Mouse (Mus musculus): ENCODE results near the gene Dedd2. TPM values are rescaled to one million over a fixed set of nuclear protein-coding genes. Genes with fewer than 3 reads are reported as not detected.

The Dedd2 gene
- polyA plus RNA-seq, 1 experiment from 2014 or later, result 5.2 TPM

GRCm38 (mm10) chr7:25217653-25218395 is 2.6 kb downstream of the Dedd2 start:
- WGBS, result 48% methylated on average over 12 of the region's 12 CpGs
- Histone ChIP-seq H3K4me3 (ENCODE audit: low read depth, low read length) (peak overlapping the region; percentile 65), H3K9me3 (ENCODE audit: low read depth, low read length) (no peaks in the 10 kb centered on the region), H3K27me3 (ENCODE audit: insufficient read depth, low read length) (no peaks in the 10 kb centered on the region), H3K27ac (ENCODE audit: low read depth) (no peak overlapping the region), H3K9ac (no peak overlapping the region), H3K36me3 (ENCODE audit: insufficient read depth) (peaks cover 5% of the 10 kb centered on the region; the same call in 1 of the 2 replicates), H3K4me1 (ENCODE audit: insufficient read depth) (peaks cover 11% of the 10 kb centered on the region), H3K4me2 (peak overlapping the region; percentile 71)
- DNase-seq (no peak), ATAC-seq (ENCODE audit: insufficient read depth) (no peak)
- TF ChIP-seq CTCF (IDR thresholded peaks at IDR 0.05; ENCODE audit: low read depth), result no peak

GRCm38 (mm10) chr7:25214172-25214571 is 6.2 kb downstream of the Dedd2 start:
- Histone ChIP-seq H3K27ac (ENCODE audit: low read depth) (no peak overlapping the region), H3K9ac (no peak overlapping the region), H3K4me1 (ENCODE audit: insufficient read depth) (no peaks in the 10 kb centered on the region), H3K4me2 (no peak overlapping the region), H3K9me3 (ENCODE audit: low read depth, low read length) (no peaks in the 10 kb centered on the region), H3K4me3 (ENCODE audit: low read depth, low read length) (no peak overlapping the region), H3K27me3 (ENCODE audit: insufficient read depth, low read length) (no peaks in the 10 kb centered on the region), H3K36me3 (ENCODE audit: insufficient read depth) (peaks cover 5% of the 10 kb centered on the region; the same call in 1 of the 2 replicates)
- 90% methylated on average over 2 of the region's 2 CpGs for WGBS
- DNase-seq (no peak), ATAC-seq (ENCODE audit: insufficient read depth) (no peak)
- no peak for TF ChIP-seq CTCF (IDR thresholded peaks at IDR 0.05; ENCODE audit: low read depth)

- TF ChIP-seq CTCF (IDR thresholded peaks at IDR 0.05; ENCODE audit: low read depth), result no peak
- no peak overlapping the region for H3K9ac ChIP-seq
- no peaks in the 10 kb centered on the region for H3K27me3 ChIP-seq (ENCODE audit: insufficient read depth, low read length)
- no peak overlapping the region for H3K4me3 ChIP-seq (ENCODE audit: low read depth, low read length)
- DNase-seq (no peak), ATAC-seq (ENCODE audit: insufficient read depth) (no peak)
- WGBS, result 57% methylated on average over 3 of the region's 3 CpGs
- H3K36me3 ChIP-seq (ENCODE audit: insufficient read depth), result peaks cover 5% of the 10 kb centered on the region; the same call in 1 of the 2 replicates
- H3K4me1 ChIP-seq (ENCODE audit: insufficient read depth), result no peaks in the 10 kb centered on the region
- no peaks in the 10 kb centered on the region for H3K9me3 ChIP-seq (ENCODE audit: low read depth, low read length)
- no peak overlapping the region for H3K4me2 ChIP-seq
- H3K27ac ChIP-seq (ENCODE audit: low read depth), result no peak overlapping the region
Measured at GRCm38 (mm10) chr7:25213099-25213498, 7.3 kb downstream of the Dedd2 start.

DNA sequence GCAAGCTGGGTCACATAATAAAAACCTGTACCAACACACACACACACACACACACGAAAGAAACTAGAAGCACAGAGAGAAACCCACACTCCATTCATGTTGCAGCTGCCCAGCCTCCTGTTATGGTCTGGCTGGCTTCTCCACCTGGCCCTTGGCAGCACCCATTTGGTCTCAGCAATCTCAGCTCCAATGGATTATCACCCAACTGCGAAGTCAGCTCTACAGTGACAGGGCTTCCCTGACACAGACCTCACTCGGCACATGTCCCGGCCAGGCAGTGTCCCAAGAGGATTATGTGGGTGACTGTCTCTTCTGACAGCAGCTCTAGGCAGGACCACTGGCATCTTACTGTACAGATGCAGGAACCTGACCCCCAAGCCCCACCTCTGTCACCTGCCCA is 9.9 kb downstream of the Dedd2 start:
- Histone ChIP-seq H3K9ac (no peak overlapping the region), H3K27ac (ENCODE audit: low read depth) (no peak overlapping the region), H3K9me3 (ENCODE audit: low read depth, low read length) (no peaks in the 10 kb centered on the region), H3K4me1 (ENCODE audit: insufficient read depth) (no peaks in the 10 kb centered on the region), H3K27me3 (ENCODE audit: insufficient read depth, low read length) (no peaks in the 10 kb centered on the region), H3K36me3 (ENCODE audit: insufficient read depth) (peaks cover 9% of the 10 kb centered on the region; the same call in 1 of the 2 replicates), H3K4me2 (no peak overlapping the region), H3K4me3 (ENCODE audit: low read depth, low read length) (no peak overlapping the region)
- WGBS, result 79% methylated on average over 4 of the region's 4 CpGs
- no peak for ATAC-seq (ENCODE audit: insufficient read depth)
- TF ChIP-seq CTCF (IDR thresholded peaks at IDR 0.05; ENCODE audit: low read depth), result no peak
- DNase-seq, result no peak

DNA sequence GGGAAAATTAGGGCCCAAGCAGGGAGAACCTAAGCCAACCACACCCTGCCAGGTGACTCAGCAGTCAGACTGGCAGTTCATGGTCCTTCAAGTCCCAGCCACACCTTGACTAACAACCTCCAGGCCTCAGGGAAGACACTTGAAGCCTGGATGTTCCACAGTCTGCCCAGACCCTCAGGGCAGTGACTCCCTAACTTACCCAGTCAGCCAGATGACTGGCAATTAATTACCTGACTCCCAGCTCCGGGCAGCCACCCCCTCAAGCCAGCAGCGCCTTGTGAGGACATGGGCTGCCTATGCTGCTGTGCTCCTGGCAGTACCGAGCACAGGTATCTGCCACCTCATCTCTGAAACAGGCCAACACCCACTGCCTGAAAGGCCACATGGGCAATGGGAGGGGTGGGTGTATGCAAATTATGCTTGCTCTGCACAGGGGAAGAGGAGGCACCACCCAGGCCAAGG is 11.2 kb downstream of the Dedd2 start:
- H3K9ac ChIP-seq, result no peak overlapping the region
- H3K36me3 ChIP-seq (ENCODE audit: insufficient read depth), result 0 out of 2 replicates have a peak, but pooled peaks cover 4% of the 10 kb centered on the region
- ATAC-seq (ENCODE audit: insufficient read depth) (no peak), DNase-seq (no peak)
- H3K9me3 ChIP-seq (ENCODE audit: low read depth, low read length), result no peaks in the 10 kb centered on the region
- H3K27me3 ChIP-seq (ENCODE audit: insufficient read depth, low read length), result no peaks in the 10 kb centered on the region
- no peak overlapping the region for H3K4me3 ChIP-seq (ENCODE audit: low read depth, low read length)
- no peak for TF ChIP-seq CTCF (IDR thresholded peaks at IDR 0.05; ENCODE audit: low read depth)
- H3K4me2 ChIP-seq, result no peak overlapping the region
- 59% methylated on average over 3 of the region's 3 CpGs for WGBS
- no peaks in the 10 kb centered on the region for H3K4me1 ChIP-seq (ENCODE audit: insufficient read depth)
- H3K27ac ChIP-seq (ENCODE audit: low read depth), result no peak overlapping the region

DNA sequence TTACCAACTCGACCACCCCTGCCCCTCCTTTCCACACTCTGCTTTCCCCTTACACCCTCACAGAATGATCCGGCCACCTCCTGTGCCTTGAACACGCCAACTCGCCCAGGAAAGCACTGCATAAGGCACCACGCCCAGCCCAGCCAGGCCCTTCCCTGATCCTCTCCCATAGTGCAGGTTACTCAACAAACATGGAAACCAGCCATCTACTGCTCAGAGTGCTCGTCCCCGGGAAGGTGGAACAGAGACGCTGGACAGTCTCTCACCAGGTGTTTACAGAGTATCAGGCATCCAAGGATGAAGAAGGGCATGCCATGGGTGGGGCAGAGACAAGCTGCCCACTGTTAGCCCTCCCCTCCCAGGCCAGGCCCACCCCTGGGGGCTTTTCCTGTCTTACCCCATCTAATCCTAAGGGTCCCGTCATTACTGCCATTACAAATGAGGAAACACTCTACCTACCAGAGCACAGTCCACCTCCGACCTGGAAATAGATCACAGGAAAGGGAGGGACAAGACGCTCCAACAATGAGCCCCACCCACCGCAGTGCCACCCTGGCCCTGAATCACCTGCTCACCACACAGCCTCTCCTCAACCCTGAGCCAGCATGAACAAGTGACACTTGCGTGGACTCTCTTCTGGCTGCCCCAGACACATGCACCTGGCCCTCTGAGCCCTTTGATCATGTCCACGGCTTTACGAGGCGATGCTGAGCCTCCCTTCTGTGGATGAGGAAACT is 14.2 kb downstream of the Dedd2 start:
- H3K4me3 ChIP-seq (ENCODE audit: low read depth, low read length), result no peak overlapping the region
- no peak overlapping the region for H3K4me2 ChIP-seq
- H3K4me1 ChIP-seq (ENCODE audit: insufficient read depth), result no peaks in the 10 kb centered on the region
- no peak for ATAC-seq (ENCODE audit: insufficient read depth)
- no peak overlapping the region for H3K9ac ChIP-seq
- 80% methylated on average over 16 of the region's 16 CpGs for whole genome bisulfite sequencing
- H3K27ac ChIP-seq (ENCODE audit: low read depth), result no peak overlapping the region
- H3K9me3 ChIP-seq (ENCODE audit: low read depth, low read length), result no peaks in the 10 kb centered on the region
- TF ChIP-seq CTCF (IDR thresholded peaks at IDR 0.05; ENCODE audit: low read depth), result no peak
- H3K27me3 ChIP-seq (ENCODE audit: insufficient read depth, low read length), result no peaks in the 10 kb centered on the region
- no peak for DNase-seq
- peaks cover 11% of the 10 kb centered on the region; the same call in 1 of the 2 replicates for H3K36me3 ChIP-seq (ENCODE audit: insufficient read depth)
